Mouse (Mus musculus) forebrain, embryonic 10.5 days (tissue): ENCODE measurements around the gene Iffo2. TPM values are rescaled to one million over a fixed set of nuclear protein-coding genes. Genes with fewer than 3 reads are reported as not detected.

Experiments
- DNase-seq: peaks from one replicate; pipeline ENCODE4 v3.0.0-alpha.2; 2017; ENCODE audit warnings: low spot score; ENCODE audit errors: extremely low spot score
- H3K27ac ChIP-seq: fragments of 300-500 bp; sonication (generic); 2 replicates; pipeline ENCODE4 v1.5.1; 2016; ENCODE audit warnings: mild to moderate bottlenecking
- H3K27me3 ChIP-seq: fragments of 300-500 bp; sonication (generic); 2 replicates; pipeline ENCODE4 v1.6.1; 2016; ENCODE audit warnings: mild to moderate bottlenecking; ENCODE audit not compliant: poor library complexity, severe bottlenecking
- H3K36me3 ChIP-seq: fragments of 300-500 bp; sonication (generic); replicated peaks from 2 replicates; pipeline ENCODE4 v1.6.1; 2016; ENCODE audit warnings: mild to moderate bottlenecking, moderate library complexity
- H3K4me1 ChIP-seq: fragments of 300-500 bp; sonication (generic); 2 replicates; pipeline ENCODE4 v1.6.1; 2016
- H3K4me3 ChIP-seq: fragments of 300-500 bp; sonication (generic); 2 replicates; pipeline ENCODE4 v1.5.1; 2016; ENCODE audit warnings: mild to moderate bottlenecking, moderate library complexity
- H3K9me3 ChIP-seq: fragments of 300-500 bp; sonication (generic); 2 replicates; pipeline ENCODE4 v1.6.1; 2016; ENCODE audit warnings: mild to moderate bottlenecking, moderate library complexity
- WGBS: fragments of 180-500 bp; shearing (Covaris S2); methylation state at CpG from one replicate; pipeline ENCODE4 v1.1.7; 2016; 5-methylcytosine and 5-hydroxymethylcytosine counted together
- polyA plus RNA-seq: library from polyadenylated mRNA; unstranded; fragments of >200 nt; fragmentation: Nextera tagmentation; extraction: Ambion mirVana; gene quantifications from 2 replicates; pipeline ENCODE4 v1.2.1, GENCODE M21; 2016

Gene Iffo2
- polyA plus RNA-seq, 1 experiment from 2014 or later = 3.0 TPM

DNA sequence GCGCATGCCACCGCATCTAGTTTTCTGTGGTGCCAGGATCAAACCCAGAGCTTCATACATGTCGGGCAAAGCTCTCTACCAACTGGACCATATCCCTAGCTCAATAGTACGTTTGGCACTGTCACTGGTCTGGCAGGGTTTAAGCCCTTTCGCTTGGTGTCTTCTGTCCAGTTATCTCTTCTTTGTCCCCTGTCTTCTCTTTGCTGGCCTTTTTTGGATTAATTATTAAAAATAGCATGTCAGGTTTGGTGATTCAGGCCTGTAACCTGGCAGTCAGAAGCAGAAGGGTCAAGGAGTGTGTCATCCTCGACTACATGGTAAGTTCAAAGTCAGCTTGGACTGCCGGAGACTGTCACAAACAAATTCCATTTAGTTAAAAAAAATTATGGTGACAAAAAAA lies 10.4 kb downstream of the Iffo2 start:
- Histone ChIP-seq H3K36me3 (no peaks in the 10 kb centered on the region), H3K9me3 (no peaks in the 10 kb centered on the region), H3K27ac (no peak overlapping the region), H3K4me1 (peaks cover 11% of the 10 kb centered on the region), H3K27me3 (no peaks in the 10 kb centered on the region), H3K4me3 (no peak overlapping the region)
- DNase-seq = no peak
- 92% methylated on average over 7 of the region's 7 CpGs for WGBS

DNA sequence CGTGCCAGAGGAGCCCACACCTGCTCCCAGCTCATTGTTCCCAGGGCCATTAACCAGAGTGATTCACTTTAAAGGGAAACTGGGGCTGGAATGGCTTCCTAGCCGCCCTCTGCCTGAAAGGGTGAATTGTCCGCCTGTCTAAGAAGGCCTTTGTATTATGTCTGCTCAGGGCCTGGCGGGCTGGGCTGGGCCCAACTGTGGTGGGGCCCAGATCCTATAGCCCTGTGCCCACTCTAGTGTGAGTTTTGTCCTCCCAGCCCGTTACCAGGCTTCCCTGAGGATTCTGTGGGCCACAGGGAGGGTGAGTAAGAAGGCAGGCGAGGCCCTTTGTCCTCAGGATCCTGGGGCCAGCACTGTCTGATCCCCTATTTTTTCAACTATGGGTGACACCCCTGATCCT lies 15.4 kb downstream of the Iffo2 start:
- Histone ChIP-seq H3K27me3 (no peaks in the 10 kb centered on the region), H3K9me3 (no peaks in the 10 kb centered on the region), H3K4me1 (peaks cover 11% of the 10 kb centered on the region), H3K36me3 (no peaks in the 10 kb centered on the region), H3K4me3 (no peak overlapping the region), H3K27ac (peak overlapping the region; percentile 76)
- no peak for DNase-seq
- WGBS = 39% methylated on average over 6 of the region's 6 CpGs

DNA sequence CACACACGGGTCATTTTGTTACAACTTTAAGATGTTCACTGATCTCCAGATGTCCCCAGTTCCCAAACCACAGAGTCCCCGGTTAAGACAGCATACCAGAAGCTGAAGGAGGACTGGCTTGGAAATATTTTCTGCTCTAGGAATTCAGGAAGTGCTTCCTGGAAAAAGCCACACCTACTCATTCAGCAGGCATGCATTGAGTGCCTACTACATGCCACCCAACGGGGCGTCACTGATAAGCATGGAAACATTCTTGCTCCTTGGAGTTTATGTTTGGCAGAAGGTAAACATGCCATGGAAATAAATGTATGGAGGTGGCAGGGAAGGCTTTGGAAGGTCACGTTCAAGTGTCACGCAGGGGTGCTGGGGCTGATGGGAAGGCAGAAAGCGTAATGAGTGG lies 19.1 kb downstream of the Iffo2 start:
- 90% methylated on average over 7 of the region's 7 CpGs for WGBS
- peaks cover 11% of the 10 kb centered on the region; the same call in 1 of the 2 replicates for H3K9me3 ChIP-seq
- no peaks in the 10 kb centered on the region for H3K27me3 ChIP-seq
- peaks cover 11% of the 10 kb centered on the region for H3K4me1 ChIP-seq
- no peak overlapping the region for H3K4me3 ChIP-seq
- no peak for DNase-seq
- no peak overlapping the region for H3K27ac ChIP-seq
- H3K36me3 ChIP-seq = no peaks in the 10 kb centered on the region

DNA sequence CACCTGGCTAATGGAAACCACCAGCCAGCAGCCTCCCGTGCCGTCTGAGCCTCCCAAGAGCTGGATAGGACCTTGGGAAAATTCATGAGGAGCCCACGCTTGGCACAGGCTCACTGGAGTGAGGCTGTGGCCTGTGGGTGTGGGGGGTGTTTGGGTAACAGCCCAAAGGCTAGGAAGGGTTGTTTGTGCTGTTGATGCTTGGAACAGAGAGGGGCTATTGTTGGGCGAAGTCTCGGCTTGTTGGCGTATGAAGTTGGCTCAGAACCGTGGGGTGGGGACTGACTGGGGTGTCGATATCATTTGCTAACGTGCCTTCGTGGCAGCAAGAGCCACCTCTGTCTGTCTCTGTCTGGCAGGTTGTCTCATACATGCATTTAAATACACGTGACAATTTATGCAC lies 24.9 kb downstream of the Iffo2 start:
- DNase-seq = no peak
- no peaks in the 10 kb centered on the region for H3K4me1 ChIP-seq
- H3K27ac ChIP-seq = no peak overlapping the region
- H3K36me3 ChIP-seq = no peaks in the 10 kb centered on the region
- no peak overlapping the region for H3K4me3 ChIP-seq
- no peaks in the 10 kb centered on the region for H3K27me3 ChIP-seq
- peaks cover 11% of the 10 kb centered on the region; the same call in 1 of the 2 replicates for H3K9me3 ChIP-seq
- WGBS = 88% methylated on average over 11 of the region's 11 CpGs

DNA sequence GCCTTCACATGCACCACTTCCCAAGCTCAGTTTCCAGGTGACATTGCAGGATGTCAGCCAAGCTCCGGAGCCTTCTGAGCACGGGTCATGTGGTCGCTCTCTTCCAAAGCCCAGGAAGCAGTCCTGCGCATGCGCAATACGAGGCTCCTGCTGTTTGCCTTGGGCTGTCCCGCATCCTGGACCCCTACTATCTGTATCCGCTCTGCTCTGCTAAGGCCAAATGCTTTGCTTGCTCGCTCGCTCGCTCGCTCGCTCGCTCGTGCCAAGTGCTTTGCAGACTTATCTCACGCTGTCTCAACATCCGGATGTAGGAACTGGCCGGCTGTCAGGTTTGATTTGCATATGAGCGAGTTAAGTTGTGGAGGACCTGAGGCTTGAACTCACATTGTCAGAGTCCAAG lies 25.6 kb downstream of the Iffo2 start:
- DNase-seq = no peak
- 82% methylated on average over 19 of the region's 19 CpGs for WGBS

DNA sequence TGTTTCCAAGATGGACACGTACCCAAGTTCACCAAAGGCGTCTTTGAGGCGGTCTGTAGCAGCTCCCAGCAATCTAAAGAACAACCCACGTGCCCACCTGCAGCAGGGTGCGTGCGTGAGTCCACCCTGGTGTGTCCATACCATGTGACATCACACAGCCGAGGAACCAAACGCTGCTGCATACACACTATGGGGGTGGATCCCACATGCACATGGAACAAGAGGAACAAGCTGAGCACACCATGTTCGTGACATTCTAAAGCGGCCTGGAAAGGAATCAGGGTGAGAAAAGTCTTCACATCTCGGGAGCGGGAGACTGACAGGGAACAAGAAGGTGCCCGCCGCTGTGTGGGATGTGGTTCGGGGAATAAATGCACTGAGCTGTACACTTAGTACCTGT lies 38.0 kb downstream of the Iffo2 start:
- no peak overlapping the region for H3K4me3 ChIP-seq
- H3K9me3 ChIP-seq = no peaks in the 10 kb centered on the region
- H3K27me3 ChIP-seq = peaks cover 19% of the 10 kb centered on the region
- no peak for DNase-seq
- WGBS = 88% methylated on average over 15 of the region's 15 CpGs
- peaks cover 1% of the 10 kb centered on the region for H3K4me1 ChIP-seq
- H3K36me3 ChIP-seq = no peaks in the 10 kb centered on the region
- H3K27ac ChIP-seq = no peak overlapping the region

More for the DNA sequence above, 25.6 kb downstream of the Iffo2 start:
- Histone ChIP-seq H3K27me3 (no peaks in the 10 kb centered on the region), H3K9me3 (peaks cover 11% of the 10 kb centered on the region; the same call in 1 of the 2 replicates), H3K36me3 (no peaks in the 10 kb centered on the region), H3K4me3 (no peak overlapping the region), H3K27ac (no peak overlapping the region), H3K4me1 (no peaks in the 10 kb centered on the region)

DNA sequence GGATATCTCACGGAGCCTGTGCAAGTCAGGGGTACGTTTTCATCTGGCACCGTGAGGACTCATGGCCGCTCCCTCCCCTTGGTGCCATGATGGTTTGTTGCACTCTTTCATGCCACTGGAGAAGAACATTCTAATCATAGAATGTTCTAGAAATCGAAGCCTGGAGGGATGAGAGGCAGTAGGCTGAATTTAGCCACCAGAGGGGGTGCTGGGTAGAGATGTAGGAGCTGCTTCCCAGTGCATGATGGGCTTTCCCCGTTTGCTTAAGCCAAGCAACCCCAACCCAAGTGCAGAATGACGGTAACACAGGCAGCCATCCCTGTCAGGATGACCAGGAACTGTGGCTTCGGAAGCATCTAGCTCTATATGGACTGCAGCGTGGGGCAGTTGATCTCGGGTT lies 40.4 kb downstream of the Iffo2 start:
- H3K4me1 ChIP-seq = peaks cover 25% of the 10 kb centered on the region
- no peak overlapping the region for H3K27ac ChIP-seq
- no peaks in the 10 kb centered on the region for H3K36me3 ChIP-seq
- no peak overlapping the region for H3K4me3 ChIP-seq
- 79% methylated on average over 10 of the region's 10 CpGs for WGBS
- H3K27me3 ChIP-seq = peaks cover 26% of the 10 kb centered on the region
- H3K9me3 ChIP-seq = no peaks in the 10 kb centered on the region
- no peak for DNase-seq

DNA sequence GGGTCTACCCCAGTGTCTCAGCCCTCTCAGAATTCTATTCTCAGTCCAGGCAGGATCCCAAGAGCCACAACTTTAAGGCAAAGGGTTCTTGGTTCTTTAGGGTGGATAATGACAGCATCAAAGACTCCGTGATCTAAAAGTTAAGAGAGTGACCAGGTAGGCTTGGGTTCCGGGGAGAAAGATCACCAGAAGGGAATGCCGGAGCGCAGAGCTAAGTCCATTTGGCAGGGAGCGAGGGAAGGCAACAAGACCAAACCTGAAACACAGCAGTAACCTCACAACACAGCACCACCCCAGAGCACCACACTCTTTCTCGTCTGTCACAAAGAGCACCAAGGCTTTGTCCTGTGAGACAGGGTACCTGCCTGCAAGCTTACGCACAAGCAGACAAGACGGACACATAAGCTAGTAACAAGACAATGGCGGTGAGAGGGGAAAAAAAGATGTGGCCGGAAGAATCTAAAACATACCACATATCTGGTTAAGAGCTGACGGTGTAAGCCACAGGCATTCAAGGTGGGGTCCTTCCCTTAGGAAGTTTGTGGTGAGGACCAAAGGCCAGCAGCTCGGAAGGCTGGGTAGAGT lies 42.7 kb downstream of the Iffo2 start:
- Histone ChIP-seq H3K27me3 (peaks cover 44% of the 10 kb centered on the region), H3K9me3 (no peaks in the 10 kb centered on the region), H3K27ac (no peak overlapping the region), H3K4me1 (peaks cover 40% of the 10 kb centered on the region), H3K36me3 (no peaks in the 10 kb centered on the region), H3K4me3 (no peak overlapping the region)
- WGBS = 88% methylated on average over 12 of the region's 12 CpGs
- DNase-seq = no peak

DNA sequence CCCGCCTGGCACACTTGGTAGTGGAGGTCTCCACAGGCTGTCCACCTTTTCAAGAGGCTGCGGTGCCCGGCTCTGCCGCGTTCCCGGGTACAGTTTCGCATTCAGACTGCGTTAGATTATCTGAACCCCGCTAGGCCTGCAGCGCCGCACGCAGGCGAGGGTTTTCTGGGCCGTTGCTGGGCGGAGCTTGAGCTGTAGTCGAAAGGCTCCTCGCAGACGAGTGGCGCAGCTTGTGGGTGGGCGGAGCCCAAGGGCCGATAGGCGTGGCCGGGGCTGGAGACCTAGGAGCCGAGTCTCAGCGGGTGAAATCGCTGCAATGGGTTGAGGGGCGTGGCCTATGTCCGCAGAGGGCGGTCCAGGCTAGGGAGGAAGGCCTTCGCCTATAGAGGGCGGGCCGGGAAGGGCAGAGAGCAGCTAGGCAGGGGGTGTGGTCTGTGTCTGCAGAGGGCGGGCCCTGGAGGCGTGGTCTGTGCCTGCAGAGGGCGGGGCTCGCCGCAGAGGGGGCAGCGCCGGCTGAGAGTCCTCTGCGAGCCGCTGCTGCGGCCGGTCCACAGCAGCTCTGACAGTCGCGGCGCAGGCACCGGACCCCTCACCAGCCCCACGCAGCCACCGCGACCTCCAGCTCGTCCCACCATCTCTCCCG lies 43.9 kb downstream of the Iffo2 start:
- Histone ChIP-seq H3K27me3 (peaks cover 44% of the 10 kb centered on the region), H3K4me1 (peaks cover 52% of the 10 kb centered on the region), H3K27ac (peak overlapping the region; percentile 86), H3K9me3 (no peaks in the 10 kb centered on the region), H3K36me3 (no peaks in the 10 kb centered on the region), H3K4me3 (peak overlapping the region; percentile 71)
- DNase-seq = peak; percentile 100
- WGBS = under 1% methylated on average over 52 of the region's 52 CpGs

DNA sequence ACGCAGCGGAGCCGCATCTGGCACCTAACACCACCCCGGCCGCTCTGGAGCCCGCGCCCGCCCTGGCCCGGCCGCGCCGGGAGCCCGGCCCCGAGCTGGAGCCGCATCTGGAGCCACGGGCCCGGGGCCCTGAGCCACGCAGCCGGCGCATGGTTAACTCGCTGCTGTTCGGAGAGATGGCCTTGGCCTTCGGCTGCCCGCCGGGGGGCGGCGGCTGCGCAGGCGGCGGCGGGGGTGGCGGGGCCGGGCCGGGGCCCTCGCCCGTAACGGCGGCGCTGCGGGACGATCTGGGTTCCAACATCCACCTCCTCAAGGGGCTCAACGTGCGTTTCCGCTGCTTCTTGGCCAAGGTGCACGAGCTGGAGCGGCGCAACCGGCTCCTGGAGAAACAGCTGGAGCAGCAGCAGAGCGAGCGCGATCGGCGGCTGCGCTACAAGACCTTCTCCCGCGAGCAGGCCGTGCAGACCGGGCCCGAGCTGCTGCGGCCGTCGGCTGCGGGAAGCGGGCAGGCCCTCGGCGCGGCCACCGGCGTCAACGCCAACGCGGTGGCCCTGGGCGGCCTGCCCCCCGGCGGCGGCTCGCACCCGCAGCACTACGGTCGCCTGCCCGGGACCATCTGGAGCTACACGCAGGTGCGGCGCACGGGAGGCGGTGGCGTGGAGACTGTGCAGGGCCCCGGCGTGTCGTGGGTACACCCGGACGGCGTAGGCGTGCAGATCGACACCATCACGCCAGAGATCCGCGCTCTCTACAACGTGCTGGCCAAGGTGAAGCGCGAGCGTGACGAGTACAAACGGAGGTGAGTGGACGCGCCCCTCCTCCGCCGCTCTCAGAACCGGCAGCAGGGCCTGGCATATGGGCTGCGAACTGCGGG lies 44.7 kb downstream of the Iffo2 start:
- Histone ChIP-seq H3K9me3 (no peaks in the 10 kb centered on the region), H3K27ac (peak overlapping the region; percentile 86), H3K4me1 (peaks cover 59% of the 10 kb centered on the region), H3K4me3 (peak overlapping the region; percentile 71), H3K27me3 (peaks cover 44% of the 10 kb centered on the region), H3K36me3 (no peaks in the 10 kb centered on the region)
- peak; percentile 70 for DNase-seq
- under 1% methylated on average over 111 of the region's 111 CpGs for WGBS

DNA sequence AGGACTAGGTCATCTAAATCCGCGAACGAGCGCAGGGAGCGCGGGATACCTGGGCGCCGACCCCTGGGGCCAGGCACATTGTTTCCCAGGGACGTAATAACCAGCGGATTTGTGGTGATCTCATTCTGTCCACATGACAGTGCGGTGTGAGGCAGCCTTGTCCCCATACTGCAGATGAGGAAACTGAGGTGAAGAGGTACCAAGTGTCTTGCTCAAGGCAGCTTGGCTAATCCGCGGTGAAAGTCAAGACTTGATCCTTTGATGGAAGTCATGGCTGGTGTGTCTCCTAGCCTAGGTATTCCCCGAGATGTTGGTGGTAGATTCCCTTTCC lies 45.3 kb downstream of the Iffo2 start:
- H3K4me3 ChIP-seq = peak overlapping the region; percentile 71
- peaks cover 65% of the 10 kb centered on the region for H3K4me1 ChIP-seq
- DNase-seq = no peak
- H3K36me3 ChIP-seq = no peaks in the 10 kb centered on the region
- peaks cover 44% of the 10 kb centered on the region for H3K27me3 ChIP-seq
- no peaks in the 10 kb centered on the region for H3K9me3 ChIP-seq
- 11% methylated on average over 14 of the region's 14 CpGs for WGBS
- peak overlapping the region; percentile 86; the same call in 1 of the 2 replicates for H3K27ac ChIP-seq

DNA sequence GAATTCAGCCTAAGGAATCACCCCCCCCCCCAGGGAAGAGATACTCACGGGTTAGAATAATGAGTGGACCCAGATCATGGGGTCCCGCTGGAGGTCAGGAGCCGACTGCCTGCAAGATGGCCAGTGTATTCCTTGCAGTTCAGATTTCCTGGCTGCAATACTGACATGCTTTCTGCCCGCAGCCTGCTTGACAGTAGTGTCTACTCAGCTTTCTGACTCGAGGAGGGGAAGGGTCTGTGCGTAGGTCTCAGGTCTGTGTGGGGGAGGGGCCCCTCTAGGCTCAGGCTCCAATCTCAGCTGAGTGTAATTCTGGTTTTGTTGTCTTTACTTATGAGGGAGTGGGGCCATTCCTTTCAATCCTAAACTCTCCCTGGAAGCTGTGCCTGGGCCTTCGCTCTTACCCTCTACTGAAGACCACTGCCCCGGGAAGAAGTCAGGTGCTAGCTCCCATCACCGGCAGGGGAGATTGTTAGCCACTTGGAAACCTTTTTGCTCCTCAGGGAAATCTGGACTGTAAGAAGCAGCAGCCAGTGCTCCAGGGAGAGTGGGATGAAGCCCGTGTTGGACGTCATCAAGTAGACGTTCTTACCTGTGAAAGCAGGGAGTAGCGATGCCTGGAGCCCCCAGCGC lies 46.0 kb downstream of the Iffo2 start:
- 59% methylated on average over 14 of the region's 14 CpGs for WGBS
- Histone ChIP-seq H3K27ac (no peak overlapping the region), H3K27me3 (peaks cover 44% of the 10 kb centered on the region), H3K4me1 (peaks cover 73% of the 10 kb centered on the region), H3K9me3 (no peaks in the 10 kb centered on the region), H3K4me3 (peak overlapping the region; percentile 71), H3K36me3 (no peaks in the 10 kb centered on the region)
- DNase-seq = no peak
